Mouse (Mus musculus) MEL (cell line): ENCODE measurements around the gene Crb1.

Experiments used
- ETS1 ChIP-seq: IDR thresholded peaks from 2 replicates; pipeline ENCODE4 v1.6.1; 2012; ENCODE audit warnings: low read depth, mild to moderate bottlenecking, inconsistent platforms, low read length, improper control_type of control experiment, moderate library complexity
- GABPA ChIP-seq: IDR thresholded peaks from 2 replicates; pipeline ENCODE4 v1.6.1; 2012; ENCODE audit warnings: low read depth, mild to moderate bottlenecking, inconsistent platforms, low read length, improper control_type of control experiment, moderate library complexity
- MAFK ChIP-seq: IDR thresholded peaks from 2 replicates; pipeline ENCODE4 v1.6.1; 2011; ENCODE audit warnings: low read depth, mild to moderate bottlenecking, low read length, improper control_type of control experiment, borderline replicate concordance
- POLR2A ChIP-seq, 2 experiments: IDR thresholded peaks; 2 replicates each; pipeline ENCODE4 v1.6.1; 2011 to 2012; ENCODE audit warnings: low read length in 2 of 2, mild to moderate bottlenecking in 2 of 2, control low read depth in 1 of 2, improper control_type of control experiment in 1 of 2, low read depth in 1 of 2, moderate library complexity in 1 of 2; ENCODE audit not compliant: control insufficient read depth in 1 of 2, insufficient read depth in 1 of 2, poor library complexity in 1 of 2
- RAD21 ChIP-seq: IDR thresholded peaks from 2 replicates; pipeline ENCODE4 v1.6.1; 2011; ENCODE audit warnings: mild to moderate bottlenecking, low read depth, low read length, improper control_type of control experiment
- UBTF ChIP-seq: IDR thresholded peaks from 2 replicates; pipeline ENCODE4 v1.6.1; 2012; ENCODE audit warnings: low read depth, mild to moderate bottlenecking, inconsistent platforms, low read length, improper control_type of control experiment, moderate library complexity, borderline replicate concordance; ENCODE audit not compliant: insufficient read depth
- USF1 ChIP-seq: IDR thresholded peaks from 2 replicates; pipeline ENCODE4 v1.6.1; 2014; ENCODE audit warnings: low read depth, mild to moderate bottlenecking, inconsistent platforms, low read length, improper control_type of control experiment, moderate library complexity

DNA sequence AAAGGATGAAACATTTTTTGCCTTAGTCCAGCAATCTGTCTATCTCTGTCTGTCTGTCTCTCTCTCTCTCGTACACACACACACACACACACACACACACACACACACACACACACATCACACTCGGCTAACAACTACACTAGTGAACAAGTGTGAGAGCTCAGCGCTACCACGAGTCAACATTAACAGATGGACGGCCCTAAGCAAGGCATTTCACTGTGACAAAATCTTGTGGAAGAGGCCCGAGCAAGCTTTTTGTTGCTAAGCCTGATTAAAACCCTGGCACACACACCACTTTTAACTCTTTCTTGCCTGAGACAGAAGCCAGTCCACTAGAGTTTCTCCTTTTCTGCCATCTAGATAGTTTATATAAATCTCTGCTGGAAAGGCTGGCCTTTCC is 223.4 kb downstream of the Crb1 start:
- TF ChIP-seq POLR2A (IDR thresholded peaks at IDR 0.05; ENCODE audit: control insufficient read depth in 1 of 2, insufficient read depth in 1 of 2, low read depth in 1 of 2, low read length in 2 of 2, poor library complexity in 1 of 2) (no peak), RAD21 (no peak), MAFK (no peak), ETS1 (no peak), USF1 (no peak), UBTF (no peak), GABPA (no peak)
